Mouse (Mus musculus): ENCODE data around the gene Selp.

DNA sequence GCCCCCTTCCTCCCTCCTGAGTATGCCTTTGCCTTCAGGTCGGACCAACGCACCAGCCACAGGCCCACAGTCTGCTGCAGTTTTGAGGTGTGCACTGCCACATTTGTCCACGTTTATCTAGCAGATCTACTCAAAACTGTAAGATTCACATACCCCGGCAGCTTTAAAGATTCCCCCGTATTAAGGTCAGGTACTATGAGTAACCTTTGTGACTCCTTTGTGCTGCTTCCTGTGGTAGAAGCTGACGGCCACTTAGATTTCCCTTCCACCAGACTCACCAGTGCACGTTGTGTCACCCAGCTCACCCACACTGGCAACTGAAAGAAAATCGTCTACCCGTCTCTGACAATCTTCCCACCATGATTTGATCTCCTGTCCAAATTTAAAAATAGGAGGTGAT is 42.0 kb upstream of the Selp start:
- TF ChIP-seq CTCF (IDR thresholded peaks at IDR 0.05; ENCODE audit: insufficient read depth, low read depth, low read length) (no peak), POLR2A (IDR thresholded peaks at IDR 0.05; ENCODE audit: insufficient read depth, low read depth, low read length) (no peak)
